Mouse (Mus musculus) bone marrow, adult 2 months (tissue): Measurements from ENCODE around the gene Exd2. TPM values are rescaled to one million over a fixed set of nuclear protein-coding genes. Genes with fewer than 3 reads are reported as not detected.

Experiments
- H3K27ac ChIP-seq: fragments of 200-500 bp; 2 replicates; pipeline ENCODE4 v1.5.1; 2012; ENCODE audit warnings: low read depth, mild to moderate bottlenecking, control low read depth, inconsistent platforms, low read length; ENCODE audit not compliant: control insufficient read depth, poor library complexity, insufficient read depth
- H3K4me1 ChIP-seq: fragments of 200-500 bp; 2 replicates; pipeline ENCODE4 v1.6.1; 2011; ENCODE audit warnings: low read length; ENCODE audit not compliant: control insufficient read depth, insufficient read depth
- H3K4me3 ChIP-seq: fragments of 200-500 bp; replicated peaks from 2 replicates; pipeline ENCODE3; 2011; ENCODE audit warnings: mild to moderate bottlenecking, low read depth, low read length, control low read depth; ENCODE audit not compliant: control insufficient read depth
- CTCF ChIP-seq: fragments of 200-500 bp; IDR thresholded peaks from 2 replicates; pipeline ENCODE4 v1.5.1; 2011; ENCODE audit warnings: low read length, control low read depth; ENCODE audit not compliant: control insufficient read depth, insufficient read depth
- POLR2A ChIP-seq: fragments of 200-500 bp; IDR thresholded peaks from 2 replicates; pipeline ENCODE4 v1.6.1; 2011; ENCODE audit warnings: low read depth, mild to moderate bottlenecking, control low read depth, low read length, borderline replicate concordance; ENCODE audit not compliant: control insufficient read depth
- WGBS: fragments of 180-500 bp; shearing (Covaris S2); methylation state at CpG from one replicate; pipeline ENCODE4 v1.1.7; 2018; 5-methylcytosine and 5-hydroxymethylcytosine counted together
- polyA plus RNA-seq: library from polyadenylated mRNA; stranded (reverse); fragments of >200 nt; gene quantifications from 2 replicates; pipeline ENCODE4 v1.2.4, GENCODE M21; 2011; ENCODE audit warnings: low replicate concordance; ENCODE audit not compliant: missing spikeins, insufficient read depth, insufficient read length

The Exd2 gene
- polyA plus RNA-seq, 1 experiment = 7.0 TPM

DNA sequence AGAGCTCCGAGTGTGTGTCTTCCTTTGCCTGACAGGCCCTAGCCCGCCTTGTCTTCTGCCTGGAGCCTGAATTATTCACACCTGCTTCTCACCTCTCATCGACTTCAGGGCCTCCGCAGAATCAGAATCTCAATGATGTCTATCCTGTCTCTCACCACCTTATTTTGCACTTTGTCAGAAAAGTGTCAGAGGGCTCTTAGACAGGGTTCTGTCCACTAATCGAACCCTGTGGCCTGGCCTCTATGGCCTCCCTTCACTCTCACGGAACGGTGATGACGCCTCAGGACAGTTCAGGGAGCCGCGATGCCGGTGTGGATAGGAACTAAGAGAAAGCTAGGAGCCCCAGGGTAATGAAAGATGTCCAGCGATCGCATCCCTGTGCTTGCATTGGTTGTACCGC is 55.1 kb downstream of the Exd2 start, which contains the start of gene Galnt16:
TSS of gene Galnt16 (plus strand) at position 301 of the 400 bp plus-strand sequence.
- 9% methylated on average over 14 of the region's 14 CpGs for WGBS
- no peaks in the 10 kb centered on the region for H3K4me1 ChIP-seq
- no peak within 1 kb of the TSS for H3K4me3 ChIP-seq
- H3K27ac ChIP-seq = no peak within 1 kb of the TSS; the same call in 1 of the 2 replicates
- no peak for TF ChIP-seq POLR2A
- TF ChIP-seq CTCF = no peak

DNA sequence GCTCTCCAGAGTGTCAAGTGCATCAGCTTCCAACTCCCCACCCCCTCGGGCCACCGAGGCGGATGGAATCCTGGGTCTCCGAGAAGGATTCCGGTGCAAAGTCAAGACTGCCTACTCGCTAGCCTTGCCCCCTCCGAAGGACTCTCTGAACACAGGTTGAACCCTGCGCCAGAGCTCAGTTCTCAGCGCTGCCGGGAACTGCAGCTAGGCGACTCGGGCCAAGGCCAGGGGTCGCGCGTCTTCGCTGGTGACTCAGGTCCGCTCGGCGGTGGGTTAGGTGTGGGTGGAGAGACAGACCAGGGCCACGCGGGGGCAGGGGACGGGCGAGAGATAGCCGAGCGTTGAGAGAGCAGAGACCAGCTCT is 55.5 kb downstream of the Exd2 start:
- no peak for TF ChIP-seq CTCF
- no peak for TF ChIP-seq POLR2A
- H3K27ac ChIP-seq = no peak overlapping the region
- WGBS = 2% methylated on average over 25 of the region's 25 CpGs
- H3K4me1 ChIP-seq = no peaks in the 10 kb centered on the region
- H3K4me3 ChIP-seq = no peak overlapping the region

DNA sequence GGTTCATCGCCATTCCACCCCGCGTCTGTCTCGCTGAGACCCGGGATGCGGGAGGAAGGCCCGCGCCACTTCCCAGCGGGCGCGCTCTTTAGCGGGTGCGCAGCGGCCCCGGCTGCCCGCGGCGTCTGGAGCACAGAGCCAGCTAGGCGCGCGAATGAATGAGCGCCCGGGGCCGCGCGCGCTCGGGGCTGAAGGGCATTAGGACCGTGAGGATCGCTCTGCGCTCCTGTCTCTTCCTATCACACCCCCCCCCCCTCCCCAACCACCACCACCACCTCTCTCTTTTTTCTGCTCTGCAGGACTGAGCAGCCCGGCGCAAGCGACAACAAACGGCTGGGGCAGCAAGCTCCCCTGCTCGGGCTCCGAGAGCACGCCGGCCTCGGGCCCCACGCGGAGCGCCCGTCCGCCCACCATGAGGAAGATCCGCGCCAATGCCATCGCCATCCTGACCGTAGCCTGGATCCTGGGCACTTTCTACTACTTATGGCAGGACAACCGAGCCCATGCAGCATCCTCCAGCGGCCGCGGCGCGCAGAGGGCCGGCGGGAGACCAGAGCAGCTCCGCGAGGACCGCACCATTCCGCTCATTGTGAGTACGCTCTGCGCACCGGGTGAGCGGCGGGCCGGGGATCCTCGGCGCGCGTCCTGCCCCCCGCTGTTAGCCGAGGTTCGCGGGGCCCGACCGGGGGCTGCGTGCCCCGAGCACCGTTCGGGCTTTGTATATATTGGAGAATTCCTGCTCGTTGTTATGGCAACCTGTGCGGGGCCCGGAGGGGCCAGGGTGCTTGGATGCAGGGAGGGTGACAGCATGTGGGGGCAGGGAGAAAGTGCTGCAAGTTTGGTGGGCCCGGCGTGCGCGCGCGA is 56.1 kb downstream of the Exd2 start:
- under 1% methylated on average over 90 of the region's 90 CpGs for WGBS
- Histone ChIP-seq H3K4me1 (no peaks in the 10 kb centered on the region), H3K27ac (no peak overlapping the region; the same call in 1 of the 2 replicates), H3K4me3 (no peak overlapping the region)
- TF ChIP-seq POLR2A = no peak
- TF ChIP-seq CTCF = no peak

DNA sequence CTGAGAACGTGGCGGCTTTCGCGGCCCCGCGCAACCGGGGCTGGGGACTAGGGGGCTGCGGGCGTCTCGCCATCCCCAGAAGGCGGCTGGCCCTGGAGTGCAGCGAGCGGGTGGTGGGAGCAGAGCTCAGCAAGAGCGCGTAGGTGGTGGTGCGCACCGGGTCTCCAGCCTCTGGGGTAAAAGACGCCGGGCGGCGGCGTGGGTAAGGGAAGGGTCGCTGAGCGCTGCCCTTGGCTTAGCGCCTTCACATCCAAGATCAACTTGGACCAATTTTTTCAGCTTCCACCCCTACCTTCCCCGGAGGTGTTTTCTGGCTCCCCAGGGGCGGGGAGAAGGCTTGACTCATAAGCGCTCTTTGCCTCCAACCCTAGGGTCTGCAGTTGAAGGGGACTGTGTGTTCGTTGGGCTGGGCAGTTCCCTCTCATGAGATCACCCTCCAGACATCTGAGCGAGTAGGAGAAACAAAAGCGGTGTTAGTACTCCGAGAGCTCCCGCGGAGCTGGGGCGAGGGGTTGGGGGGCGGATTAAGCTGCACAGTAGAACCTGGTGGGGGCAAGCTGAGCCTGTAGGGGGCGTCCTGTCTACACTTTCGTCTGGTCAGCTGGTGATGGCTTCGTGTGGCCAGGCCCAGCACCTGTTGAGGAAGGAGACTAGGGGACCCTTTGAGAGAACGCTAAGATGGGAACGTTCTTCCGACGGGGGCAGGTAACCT is 56.9 kb downstream of the Exd2 start:
- WGBS = 5% methylated on average over 43 of the region's 43 CpGs
- no peak overlapping the region for H3K4me3 ChIP-seq
- no peaks in the 10 kb centered on the region for H3K4me1 ChIP-seq
- H3K27ac ChIP-seq = no peak overlapping the region
- TF ChIP-seq CTCF = no peak
- TF ChIP-seq POLR2A = no peak

DNA sequence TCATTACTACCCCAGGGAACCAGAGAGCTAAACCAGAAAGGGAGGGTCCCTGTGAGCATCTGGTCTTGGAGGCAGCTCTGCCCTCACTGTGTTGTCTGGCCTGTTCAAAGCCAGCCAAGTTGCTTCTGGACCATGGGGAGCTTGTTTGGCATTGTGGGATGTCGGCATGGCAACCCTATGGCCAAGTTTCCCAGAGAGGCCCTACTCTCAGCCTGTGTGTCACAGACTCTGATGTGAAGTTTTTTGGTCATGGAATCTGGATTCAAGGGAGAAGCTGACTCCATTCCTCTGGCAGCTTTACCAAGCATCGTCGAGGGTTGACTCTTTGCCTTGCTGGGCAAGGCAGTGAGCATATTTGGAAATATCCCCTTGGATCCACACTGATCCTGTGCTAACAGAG is 59.1 kb downstream of the Exd2 start:
- Histone ChIP-seq H3K27ac (no peak overlapping the region), H3K4me3 (no peak overlapping the region), H3K4me1 (no peaks in the 10 kb centered on the region)
- TF ChIP-seq CTCF (no peak), POLR2A (no peak)
- WGBS = 64% methylated on average over 3 of the region's 3 CpGs

DNA sequence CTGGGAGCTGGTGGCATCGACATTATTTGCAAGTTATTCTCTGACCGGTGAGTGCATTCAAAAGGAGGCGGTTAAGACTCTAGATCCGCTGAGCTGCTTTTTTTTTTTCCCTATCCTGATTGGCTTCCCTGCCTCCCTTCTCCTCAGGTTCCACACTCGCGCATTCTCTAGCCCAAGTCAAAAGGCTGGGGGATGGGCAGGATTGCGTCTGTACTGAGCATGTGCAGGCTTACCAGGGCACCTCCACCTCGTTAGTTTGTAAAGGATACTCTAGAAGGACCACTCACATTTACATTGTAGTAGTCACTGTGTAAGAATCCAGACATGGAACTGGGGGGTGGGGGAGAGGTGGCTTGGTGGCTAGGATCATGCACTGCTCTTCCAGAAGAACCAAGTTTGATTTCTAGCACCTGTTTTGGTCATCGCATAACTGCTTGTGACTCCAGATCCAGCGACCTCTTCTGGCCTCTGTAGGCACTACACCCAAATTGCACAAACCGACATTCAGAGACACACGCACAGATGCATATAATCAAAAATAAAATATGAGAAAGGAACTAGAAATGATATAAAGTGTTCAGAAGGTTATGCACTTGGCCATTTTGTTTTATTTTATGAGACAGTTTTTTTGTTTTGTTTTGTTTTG is 61.5 kb downstream of the Exd2 start:
- no peak for TF ChIP-seq POLR2A
- no peak for TF ChIP-seq CTCF
- 49% methylated on average over 12 of the region's 12 CpGs for WGBS
- no peak overlapping the region for H3K4me3 ChIP-seq
- H3K27ac ChIP-seq = no peak overlapping the region
- H3K4me1 ChIP-seq = no peaks in the 10 kb centered on the region

DNA sequence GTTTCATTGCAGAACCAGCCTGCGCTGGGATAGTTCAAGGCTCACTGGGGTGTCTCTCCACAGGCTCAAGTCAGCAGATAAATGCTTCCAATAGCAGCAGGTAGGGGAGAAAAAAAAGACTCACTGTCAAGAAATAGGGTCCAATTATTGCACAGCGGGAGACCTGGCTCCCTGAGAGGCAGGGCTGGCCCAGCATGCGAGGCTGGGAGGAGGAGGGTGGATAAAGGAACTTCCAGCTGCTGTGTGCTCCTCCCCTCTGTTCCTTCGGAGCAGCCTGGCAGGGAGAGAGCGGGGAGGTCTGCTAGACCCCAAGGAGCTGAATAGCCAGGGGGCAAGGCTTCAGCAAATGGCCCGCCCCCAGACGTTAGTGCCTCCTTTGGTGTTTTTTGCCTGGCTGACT is 62.6 kb downstream of the Exd2 start:
- Histone ChIP-seq H3K4me3 (no peak overlapping the region), H3K27ac (no peak overlapping the region), H3K4me1 (no peaks in the 10 kb centered on the region)
- TF ChIP-seq CTCF (no peak), POLR2A (no peak)
- 57% methylated on average over 7 of the region's 7 CpGs for WGBS

DNA sequence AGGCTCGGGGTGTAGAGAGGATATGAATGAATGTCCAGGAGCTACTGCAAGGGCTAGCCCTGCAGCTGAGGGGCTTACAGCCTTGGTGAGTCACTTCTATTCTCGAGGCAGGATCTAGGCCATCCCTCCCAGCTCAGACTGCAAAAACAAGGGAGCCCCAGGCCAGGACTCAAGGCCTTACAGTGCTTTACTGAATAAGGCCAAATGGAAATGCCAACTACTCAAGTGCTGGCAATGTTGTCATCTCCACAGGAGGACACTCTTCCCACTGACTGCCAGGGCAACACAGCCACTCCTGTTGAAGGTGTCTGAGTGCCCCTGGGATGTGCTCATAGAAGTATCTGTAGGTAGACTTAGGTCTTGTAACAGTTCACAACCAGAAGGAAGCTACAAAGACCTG is 63.6 kb downstream of the Exd2 start:
- Histone ChIP-seq H3K4me1 (no peaks in the 10 kb centered on the region), H3K4me3 (no peak overlapping the region), H3K27ac (no peak overlapping the region)
- no peak for TF ChIP-seq POLR2A
- no peak for TF ChIP-seq CTCF
- WGBS = 63% methylated on average over 2 of the region's 2 CpGs
